Mouse (Mus musculus): Measurements from ENCODE around the gene Cers4.

Gene Cers4

GRCm38 (mm10) chr8:4492851-4493685 is at the start of gene Cers4:
TSS of gene Cers4 (plus strand) at chr8:4493026.
- DNase-seq (ENCODE audit: low spot score): peak; percentile 85

DNA sequence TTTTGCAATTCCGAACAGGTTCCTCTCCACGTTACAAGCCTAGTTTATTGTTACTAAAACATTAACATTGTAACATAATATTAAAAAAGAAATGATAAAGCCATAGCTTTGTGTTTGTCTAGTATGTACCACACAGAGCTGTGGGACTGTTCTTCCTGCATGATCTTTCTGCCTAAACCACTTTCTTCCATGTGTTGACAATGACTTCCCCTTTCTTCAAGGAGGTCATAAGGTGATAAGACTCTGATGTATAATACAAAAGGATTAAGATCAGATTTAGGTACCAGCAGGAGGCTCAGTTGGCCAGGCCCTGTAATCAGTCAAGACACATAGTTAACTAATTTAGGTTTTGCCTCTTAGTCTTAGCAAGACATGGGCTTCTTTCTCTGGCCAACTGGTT is 34.7 kb upstream of the Cers4 start:
- DNase-seq (ENCODE audit: low spot score): no peak

DNA sequence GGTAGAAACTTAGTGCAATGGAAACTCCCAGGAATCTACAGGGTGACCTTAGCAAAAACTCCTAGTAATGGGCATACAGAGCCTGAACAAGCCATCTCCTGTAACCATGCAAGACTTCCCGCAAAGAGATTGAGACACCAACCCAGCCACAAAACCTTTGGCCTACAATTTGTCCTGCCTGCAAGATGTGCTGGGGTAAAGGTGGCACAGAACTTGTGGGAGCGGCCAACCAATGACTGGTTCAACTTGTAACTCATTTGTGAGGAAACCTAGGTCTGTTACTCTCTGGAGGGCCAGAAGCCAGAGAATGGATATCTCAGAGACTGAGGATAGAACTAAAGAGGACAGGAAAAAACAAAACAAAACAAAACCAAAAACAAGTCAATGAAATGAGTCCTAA is 29.8 kb upstream of the Cers4 start:
- DNase-seq (ENCODE audit: low spot score): no peak

- DNase-seq (ENCODE audit: low spot score): no peak
Observed at GRCm38 (mm10) chr8:4474419-4475187, 18.2 kb upstream of the Cers4 start.

GRCm38 (mm10) chr8:4481154-4481553 is 11.7 kb upstream of the Cers4 start:
- DNase-seq (ENCODE audit: low spot score): no peak

- DNase-seq (ENCODE audit: low spot score): no peak
Observed at GRCm38 (mm10) chr8:4481586-4481985, 11.2 kb upstream of the Cers4 start.

DNA sequence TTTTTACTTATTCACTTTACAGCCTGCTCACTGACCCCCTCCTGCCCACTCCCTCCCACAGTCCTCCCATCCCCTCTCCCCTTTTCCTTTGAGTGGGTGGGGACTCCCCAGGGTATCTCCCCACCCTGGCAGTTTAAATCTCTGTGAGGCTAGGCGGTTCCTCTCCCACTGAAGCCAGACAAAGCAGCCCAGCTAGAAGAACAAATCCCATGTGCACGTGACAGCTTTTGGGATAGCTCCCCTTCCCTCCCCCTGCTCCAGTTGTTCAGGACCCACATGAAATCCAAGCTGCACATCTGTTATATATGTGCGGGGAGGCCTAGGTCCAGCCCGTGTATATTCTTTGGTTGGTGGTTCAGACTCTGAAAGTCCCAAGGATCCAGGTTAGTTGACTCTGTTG is 10.3 kb upstream of the Cers4 start:
- no peak for DNase-seq (ENCODE audit: low spot score)

DNA sequence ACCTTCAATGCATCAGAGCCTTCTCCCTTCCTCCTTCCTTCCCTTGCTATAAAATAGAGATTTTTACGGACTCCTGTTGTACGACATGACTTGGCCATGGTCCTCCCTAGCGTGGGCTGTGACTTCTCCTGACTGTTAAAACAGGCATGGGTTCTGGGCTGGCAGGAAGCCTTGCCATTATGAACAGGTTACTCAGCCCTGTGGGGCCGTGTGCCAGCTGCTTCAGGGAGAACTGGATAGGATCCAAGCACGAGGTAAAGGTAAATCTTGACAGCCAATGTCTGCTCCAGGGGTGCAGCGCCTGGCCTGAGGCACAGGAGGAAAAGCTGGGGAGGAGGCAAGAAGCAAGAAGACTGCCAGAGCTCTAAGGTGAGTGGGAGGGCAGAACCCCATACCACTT is 9.5 kb upstream of the Cers4 start:
- no peak for DNase-seq (ENCODE audit: low spot score)

DNA sequence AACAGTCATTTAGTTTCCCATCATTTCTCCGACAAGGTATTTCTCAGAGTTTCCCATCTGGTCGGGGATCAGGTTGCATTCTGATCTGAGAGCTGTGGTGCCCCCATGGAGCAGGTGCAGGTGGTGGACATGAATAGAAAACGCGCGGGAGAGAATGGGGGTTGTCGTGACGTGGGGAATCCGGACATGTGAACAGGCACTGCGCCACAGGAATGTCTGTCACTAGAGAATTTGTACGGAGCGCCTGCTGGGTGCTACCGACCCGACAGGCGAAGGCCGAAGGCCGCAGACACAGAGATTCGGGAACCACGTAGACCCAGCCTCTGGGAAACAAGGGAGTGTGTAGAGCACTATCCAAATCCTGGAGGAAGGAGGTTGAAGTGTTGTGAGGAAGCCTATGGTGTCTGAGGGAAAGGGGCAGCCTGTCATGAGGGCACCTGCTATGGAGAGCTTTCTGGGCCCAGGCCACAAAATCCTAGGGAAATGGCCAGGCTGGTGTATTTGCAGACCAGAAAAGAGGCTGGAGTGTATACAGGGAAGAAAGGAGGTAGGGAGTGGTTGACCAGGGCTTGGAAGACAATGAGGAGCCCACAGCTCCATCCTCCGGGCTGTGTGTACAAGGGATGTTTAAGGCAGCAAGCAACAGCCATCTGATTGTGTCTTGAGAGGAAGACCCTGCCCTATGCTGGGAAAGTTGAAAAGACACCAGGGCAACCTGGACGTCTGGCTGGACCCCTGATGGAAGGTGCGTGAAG is 1.0 kb downstream of the Cers4 start:
- DNase-seq (ENCODE audit: low spot score): peak; percentile 39

GRCm38 (mm10) chr8:4495976-4496375 is 3.1 kb downstream of the Cers4 start:
- DNase-seq (ENCODE audit: low spot score): no peak

DNA sequence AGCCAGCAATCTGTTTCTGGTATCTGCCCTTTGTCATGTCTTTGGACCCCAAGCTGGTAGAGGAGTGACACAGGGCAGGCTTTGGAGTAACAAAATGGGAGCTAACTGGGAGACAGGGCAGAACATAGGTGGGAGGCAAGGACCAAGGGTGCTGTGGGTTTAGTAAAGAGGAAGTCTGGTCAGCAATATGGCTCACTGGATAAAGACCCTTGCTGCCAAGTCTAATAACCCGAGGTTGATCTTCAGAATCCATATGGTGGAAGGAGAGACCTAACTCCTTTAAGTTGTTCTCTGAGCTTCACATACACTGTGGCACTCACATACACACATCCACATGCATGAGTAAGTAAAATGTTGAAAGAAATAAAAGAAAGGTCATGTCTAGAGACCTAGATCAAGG is 4.8 kb downstream of the Cers4 start:
- no peak for DNase-seq (ENCODE audit: low spot score)

DNA sequence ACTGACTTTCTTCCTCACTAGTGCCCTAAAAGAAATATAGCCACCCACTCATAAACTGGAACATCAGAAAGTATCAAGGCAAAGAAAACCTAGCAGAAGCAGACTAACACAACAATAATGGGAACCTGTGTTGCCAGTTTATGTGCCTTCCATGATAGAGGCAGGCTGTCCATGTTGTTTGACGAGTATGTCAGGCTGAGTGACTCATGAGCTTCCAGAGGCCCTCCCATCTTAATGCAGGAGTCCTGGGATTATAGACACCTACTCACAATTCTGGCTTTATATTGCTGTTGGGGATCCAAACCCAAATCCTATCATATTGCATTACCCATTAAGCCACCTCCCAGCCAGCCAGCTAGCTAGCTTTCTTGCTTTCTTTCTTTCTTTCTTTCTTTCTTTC is 12.5 kb downstream of the Cers4 start:
- DNase-seq (ENCODE audit: low spot score): no peak

- DNase-seq (ENCODE audit: low spot score): no peak
Observed at GRCm38 (mm10) chr8:4507527-4507926, 14.7 kb downstream of the Cers4 start.

GRCm38 (mm10) chr8:4510824-4511223 is 18.0 kb downstream of the Cers4 start:
- no peak for DNase-seq (ENCODE audit: low spot score)

- no peak for DNase-seq (ENCODE audit: low spot score)
Observed at GRCm38 (mm10) chr8:4511429-4512115, 18.7 kb downstream of the Cers4 start.

- DNase-seq (ENCODE audit: low spot score): no peak
Observed at GRCm38 (mm10) chr8:4512116-4512495, 19.3 kb downstream of the Cers4 start.

DNA sequence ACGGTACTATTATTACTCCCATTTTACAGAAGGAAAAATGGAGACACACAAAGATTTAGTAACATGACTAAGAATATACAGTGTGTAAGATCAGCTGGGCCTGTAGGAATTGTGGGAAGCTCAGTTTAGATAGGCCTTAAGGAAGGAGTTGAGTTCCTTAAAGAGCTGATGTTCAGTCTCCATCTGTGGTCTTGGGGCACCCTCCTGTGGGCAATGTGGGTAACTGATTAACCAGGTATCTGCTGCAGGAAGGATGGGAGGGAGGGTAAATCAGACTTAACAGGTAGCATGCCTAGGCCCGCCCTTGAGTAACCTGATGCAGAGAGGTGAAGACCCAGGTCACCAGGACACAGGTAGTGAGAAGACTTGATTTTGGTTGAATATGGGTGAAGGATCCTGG is 23.3 kb downstream of the Cers4 start:
- DNase-seq (ENCODE audit: low spot score): peak; percentile 55

DNA sequence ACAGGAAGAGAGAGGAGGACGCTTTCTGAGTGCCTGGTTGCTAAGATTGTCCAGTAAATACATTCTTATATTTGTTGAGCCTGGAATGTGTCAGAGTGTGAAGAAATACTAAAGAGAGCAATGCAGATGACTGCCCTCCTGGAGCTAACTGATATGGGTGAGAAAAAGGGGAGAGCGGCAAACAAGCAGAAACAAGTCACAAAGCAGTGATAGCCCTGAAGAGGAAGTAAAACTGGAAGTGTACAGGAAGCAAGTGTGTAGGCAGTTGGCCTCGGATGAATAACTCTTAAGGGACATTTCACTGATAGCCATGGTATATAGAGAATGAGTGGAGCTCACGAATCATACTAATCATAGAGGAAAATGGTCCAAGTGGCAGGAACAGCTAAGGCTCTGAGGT is 28.6 kb downstream of the Cers4 start:
- DNase-seq (ENCODE audit: low spot score): no peak

GRCm38 (mm10) chr8:4523525-4523924 is 30.7 kb downstream of the Cers4 start:
- DNase-seq (ENCODE audit: low spot score): no peak

Measured in T-cell, adult 2 months (primary cell).